ENCODE assay signal across 8 mouse cellular contexts in genomic region chr2:102943983-102944382, GRCm38 (mm10). TPM values are rescaled to one million over a fixed set of nuclear protein-coding genes. Genes with fewer than 3 reads are reported as not detected.
DNase-seq lines count a peak whose midpoint lies in the region; ATAC-seq and TF ChIP-seq lines count a peak whose summit lies in the region.

No protein-coding gene starts in this region.

- H3K9ac ChIP-seq in lung, embryonic 14.5 days, result no peak overlapping the region
- H3K9ac ChIP-seq in embryonic facial prominence, embryonic 13.5 days, result no peak overlapping the region
- H3K9ac ChIP-seq in liver, postnatal 0 days (replicated peaks), result no peak overlapping the region

- TF ChIP-seq EP300 in liver, postnatal 0 days (IDR thresholded peaks at IDR 0.05; ENCODE audit: low read depth), result no peak

- 22% methylated on average over 6 of the region's 6 CpGs for WGBS in lung, embryonic 14.5 days
- WGBS in embryonic facial prominence, embryonic 13.5 days, result 19% methylated on average over 6 of the region's 6 CpGs
- WGBS in hindbrain, embryonic 10.5 days, result 50% methylated on average over 6 of the region's 6 CpGs
- 34% methylated on average over 6 of the region's 6 CpGs for WGBS in liver, postnatal 0 days (ENCODE audit: insufficient replicate concordance)

- H3K4me1 ChIP-seq in lung, embryonic 14.5 days (ENCODE audit: insufficient read depth), result no peaks in the 10 kb centered on the region
- peaks cover 42% of the 10 kb centered on the region for H3K4me1 ChIP-seq in embryonic facial prominence, embryonic 13.5 days
- H3K4me1 ChIP-seq in hindbrain, embryonic 10.5 days (replicated peaks), result peaks cover 30% of the 10 kb centered on the region
- peaks cover 9% of the 10 kb centered on the region; the same call in 1 of the 2 replicates for H3K4me1 ChIP-seq in liver, postnatal 0 days (ENCODE audit: insufficient read depth)

- no peak overlapping the region for H3K4me3 ChIP-seq in lung, embryonic 14.5 days (ENCODE audit: low read depth, low read length)
- H3K4me3 ChIP-seq in embryonic facial prominence, embryonic 13.5 days, result no peak overlapping the region
- H3K4me3 ChIP-seq in hindbrain, embryonic 10.5 days, result no peak overlapping the region
- no peak overlapping the region for H3K4me3 ChIP-seq in liver, postnatal 0 days (ENCODE audit: low read depth, low read length)

- H3K4me2 ChIP-seq in lung, embryonic 14.5 days, result no peak overlapping the region
- peak overlapping the region; percentile 9; the same call in 1 of the 2 replicates for H3K4me2 ChIP-seq in embryonic facial prominence, embryonic 13.5 days
- H3K4me2 ChIP-seq in liver, postnatal 0 days (ENCODE audit: low read depth, low read length), result no peak overlapping the region

- peak; percentile 83 for DNase-seq in lung, embryonic 14.5 days
- DNase-seq in lung, postnatal 14 days, result no peak
- peak; percentile 19 for DNase-seq in hindbrain, embryonic 10.5 days (ENCODE audit: low spot score)
- DNase-seq in liver, postnatal 0 days, result peak; percentile 21
- DNase-seq in kidney, adult 8-10 months, result no peak
- DNase-seq in adrenal gland, postnatal 14 days, result no peak

- peak; percentile 95 for ATAC-seq in lung, embryonic 14.5 days (ENCODE audit: insufficient read depth)
- ATAC-seq in embryonic facial prominence, embryonic 13.5 days (ENCODE audit: insufficient number of reproducible peaks, insufficient read depth, low FRiP score, low TSS enrichment, low read depth), result peak; percentile 81
- peak; percentile 71 for ATAC-seq in liver, postnatal 0 days
- peak; percentile 94 for ATAC-seq in neutrophil, adult 5-6 weeks (ENCODE audit: extremely low read depth, insufficient number of reproducible peaks, low FRiP score, poor library complexity, severe bottlenecking)

- H3K36me3 ChIP-seq in lung, embryonic 14.5 days (ENCODE audit: insufficient read depth), result no peaks in the 10 kb centered on the region
- H3K36me3 ChIP-seq in embryonic facial prominence, embryonic 13.5 days, result no peaks in the 10 kb centered on the region
- H3K36me3 ChIP-seq in hindbrain, embryonic 10.5 days, result no peaks in the 10 kb centered on the region
- H3K36me3 ChIP-seq in liver, postnatal 0 days (replicated peaks; ENCODE audit: insufficient read depth, low read length), result no peaks in the 10 kb centered on the region

- no peak overlapping the region for H3K27ac ChIP-seq in lung, embryonic 14.5 days (ENCODE audit: low read depth)
- peak overlapping the region; percentile 89 for H3K27ac ChIP-seq in embryonic facial prominence, embryonic 13.5 days
- peak overlapping the region; percentile 12; the same call in 1 of the 2 replicates for H3K27ac ChIP-seq in hindbrain, embryonic 10.5 days
- H3K27ac ChIP-seq in liver, postnatal 0 days (ENCODE audit: low read depth), result no peak overlapping the region

- TF ChIP-seq CTCF in lung, embryonic 14.5 days (IDR thresholded peaks at IDR 0.05; ENCODE audit: low read depth), result no peak
- TF ChIP-seq CTCF in liver, postnatal 0 days (IDR thresholded peaks at IDR 0.05; ENCODE audit: low read depth), result no peak

- no peaks in the 10 kb centered on the region for H3K27me3 ChIP-seq in lung, embryonic 14.5 days (ENCODE audit: insufficient read depth, low read length)
- no peaks in the 10 kb centered on the region for H3K27me3 ChIP-seq in embryonic facial prominence, embryonic 13.5 days
- H3K27me3 ChIP-seq in hindbrain, embryonic 10.5 days (ENCODE audit: insufficient read depth, poor library complexity, severe bottlenecking), result no peaks in the 10 kb centered on the region
- H3K27me3 ChIP-seq in liver, postnatal 0 days (ENCODE audit: insufficient read depth, low read length), result no peaks in the 10 kb centered on the region

- no peaks in the 10 kb centered on the region for H3K9me3 ChIP-seq in lung, embryonic 14.5 days (ENCODE audit: low read depth, low read length)
- H3K9me3 ChIP-seq in embryonic facial prominence, embryonic 13.5 days, result no peaks in the 10 kb centered on the region
- no peaks in the 10 kb centered on the region for H3K9me3 ChIP-seq in hindbrain, embryonic 10.5 days
- H3K9me3 ChIP-seq in liver, postnatal 0 days (ENCODE audit: low read length), result no peaks in the 10 kb centered on the region

RNA-seq across cellular contexts. Expression of gene Cd44, which starts 42.5 kb away (rescaled TPM):
- polyA plus RNA-seq in lung, embryonic 14.5 days (2014; fragmentation: Nextera tagmentation; extraction: Ambion mirVana), result 27.8 and 31.8 TPM in 2 replicates
- 22.7 and 25.5 TPM in 2 replicates for polyA plus RNA-seq in embryonic facial prominence, embryonic 13.5 days (2015; fragmentation: Nextera tagmentation; extraction: Ambion mirVana)
- polyA plus RNA-seq in hindbrain, embryonic 10.5 days (2016; fragmentation: Nextera tagmentation; extraction: Ambion mirVana), result 2.8 and 3.2 TPM in 2 replicates
- 14.1 and 15.2 TPM in 2 replicates for polyA plus RNA-seq in liver, postnatal 0 days (2015; fragmentation: Nextera tagmentation; extraction: Ambion mirVana)
- total RNA-seq in neutrophil, adult 5-6 weeks (2017), result 533 and 558 TPM in 2 replicates
- 54.6 and 84.8 TPM in 2 replicates for total RNA-seq in adrenal gland, postnatal 14 days (2021)

Comparison
In these comparisons a context has a peak if more than half of its experiments do, and no peak if none do; other contexts are left out.
1. DNase-seq: peak in lung, embryonic 14.5 days (single experiment), hindbrain, embryonic 10.5 days (single experiment) and liver, postnatal 0 days (single experiment); none in lung, postnatal 14 days (single experiment), kidney, adult 8-10 months (0 of 2) and adrenal gland, postnatal 14 days (single experiment).
2. H3K27ac ChIP-seq: peak in embryonic facial prominence, embryonic 13.5 days (single experiment) and hindbrain, embryonic 10.5 days (single experiment); none in lung, embryonic 14.5 days (single experiment) and liver, postnatal 0 days (single experiment).
3. Peak in every context shown above with its lines, with median percentiles within 50 percentile points of each other: ATAC-seq.